Mouse (Mus musculus): ENCODE measurements around the gene Gm6871. TPM values are rescaled to one million over a fixed set of nuclear protein-coding genes. Genes with fewer than 3 reads are reported as not detected.

The Gm6871 gene
- polyA plus RNA-seq, 1 experiment from 2014 or later, result not detected

Other genes with a start within 250 kb of the Gm6871 start
- gene AI987944, start 180.3 kb downstream of the Gm6871 start, polyA plus RNA-seq (2015; fragmentation: Nextera tagmentation; extraction: Ambion mirVana), result 14.8 and 15.2 TPM in 2 replicates
- gene Vmn2r57, start 125.0 kb downstream of the Gm6871 start, polyA plus RNA-seq (2015; fragmentation: Nextera tagmentation; extraction: Ambion mirVana), result 0.07 and 0.13 TPM in 2 replicates
- gene Gm20449, start 74.2 kb downstream of the Gm6871 start, polyA plus RNA-seq (2015; fragmentation: Nextera tagmentation; extraction: Ambion mirVana), result 0.04 and 0.05 TPM in 2 replicates
- gene AW146154, start 73.8 kb downstream of the Gm6871 start, polyA plus RNA-seq (2015; fragmentation: Nextera tagmentation; extraction: Ambion mirVana), result 10.8 and 12.5 TPM in 2 replicates
- gene 2610021A01Rik, start 25.6 kb upstream of the Gm6871 start, polyA plus RNA-seq (2015; fragmentation: Nextera tagmentation; extraction: Ambion mirVana), result 12.1 and 13.0 TPM in 2 replicates
- 8.4 and 8.8 TPM in 2 replicates for gene Zfp788, start 59.5 kb upstream of the Gm6871 start, polyA plus RNA-seq (2015; fragmentation: Nextera tagmentation; extraction: Ambion mirVana)

Data from thymus, postnatal 0 days (tissue).